Mouse (Mus musculus): ENCODE measurements at regions not wholly inside any gene's neighbourhood (a gene's known extent, or its start where the extent isn't known, plus 50 kb on each side); places are given as distances from the start of the nearest gene placed in this dataset.

- TF ChIP-seq CTCF (IDR thresholded peaks at IDR 0.05; ENCODE audit: insufficient read depth, low read depth, low read length) (no peak), POLR2A (IDR thresholded peaks at IDR 0.05; ENCODE audit: insufficient read depth, low read depth, low read length) (no peak)
These were observed 819.0 kb downstream of the Fam19a2 start for GRCm38 (mm10) chr10:124082756-124083155.

Measured in olfactory bulb, adult 2 months (tissue).